Mouse (Mus musculus): ENCODE data around the gene Susd5. TPM values are rescaled to one million over a fixed set of nuclear protein-coding genes. Genes with fewer than 3 reads are reported as not detected.

The Susd5 gene
- total and polyA plus RNA-seq, 3 experiments, result 0.16 TPM; not detected in 2

DNA sequence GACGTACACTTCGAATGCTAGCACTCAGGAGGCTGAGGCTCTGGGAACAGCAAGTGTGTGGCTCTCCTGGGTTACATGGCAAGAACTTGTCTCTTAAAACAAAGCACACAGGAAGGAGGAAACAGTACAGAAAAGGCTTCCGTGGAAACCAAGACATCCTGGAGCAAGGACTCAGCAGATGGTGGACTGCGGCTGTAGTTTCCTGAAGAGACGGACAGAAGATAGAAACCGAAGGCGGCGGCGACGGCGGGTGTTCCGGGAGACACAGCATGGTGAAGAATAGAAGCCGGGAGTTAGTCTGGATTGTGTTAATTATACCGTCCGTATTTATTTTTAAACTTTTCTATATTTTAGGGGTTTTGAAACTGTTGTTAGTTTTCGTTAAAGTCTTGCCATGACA lies 6.2 kb upstream of the Susd5 start:
- Histone ChIP-seq H3K9me3 (replicated peaks) (0 out of 2 replicates have a peak, but pooled peaks cover 2% of the 10 kb centered on the region), H3K36me3 (replicated peaks) (no peaks in the 10 kb centered on the region), H3K4me1 (ENCODE audit: insufficient read depth, low read depth, low read length) (no peaks in the 10 kb centered on the region), H3K4me3 (ENCODE audit: low read depth, low read length) (no peak overlapping the region), H3K27me3 (ENCODE audit: insufficient read depth, low read length) (no peaks in the 10 kb centered on the region)
- TF ChIP-seq CTCF (IDR thresholded peaks at IDR 0.05; ENCODE audit: low read depth, low read length), result no peak
- TF ChIP-seq GATA1 (IDR thresholded peaks at IDR 0.05; ENCODE audit: borderline replicate concordance, low read length), result no peak
- no peak for TF ChIP-seq TAL1 (conservative IDR thresholded peaks at IDR 0.05; ENCODE audit: low read depth, low read length)
- TF ChIP-seq POLR2AphosphoS5 (IDR thresholded peaks at IDR 0.05; ENCODE audit: insufficient replicate concordance, low read depth, low read length), result no peak
- TF ChIP-seq GATA2 (IDR thresholded peaks at IDR 0.05; ENCODE audit: borderline replicate concordance, low read depth, low read length), result no peak
- DNase-seq (ENCODE audit: low spot score) (no peak), ATAC-seq (ENCODE audit: extremely low read depth, insufficient number of reproducible peaks, low FRiP score, poor library complexity, severe bottlenecking) (no peak)

DNA sequence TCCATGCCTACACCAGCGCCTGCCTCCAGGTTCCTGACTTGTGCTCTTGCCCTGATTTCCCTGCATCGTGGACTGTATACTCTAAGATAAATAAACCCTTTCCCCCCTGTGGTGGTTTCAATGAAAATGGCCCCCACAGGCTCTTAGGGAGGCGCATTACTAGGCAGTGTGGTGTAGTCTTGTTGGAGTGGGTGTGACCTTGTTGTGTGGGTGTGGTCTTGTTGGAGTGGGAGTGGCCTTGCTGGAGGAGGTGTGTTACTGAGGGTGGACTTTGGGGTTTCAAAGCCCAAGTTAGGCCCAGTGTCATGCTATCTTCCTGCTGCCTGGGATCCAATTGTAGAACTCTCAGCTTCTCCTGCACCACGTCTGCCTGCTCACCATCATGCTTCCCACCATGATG lies 4.9 kb upstream of the Susd5 start:
- Histone ChIP-seq H3K9me3 (replicated peaks) (0 out of 2 replicates have a peak, but pooled peaks cover 2% of the 10 kb centered on the region), H3K36me3 (replicated peaks) (no peaks in the 10 kb centered on the region), H3K27me3 (ENCODE audit: insufficient read depth, low read length) (no peaks in the 10 kb centered on the region), H3K4me3 (ENCODE audit: low read depth, low read length) (no peak overlapping the region), H3K4me1 (ENCODE audit: insufficient read depth, low read depth, low read length) (no peaks in the 10 kb centered on the region)
- ATAC-seq (ENCODE audit: extremely low read depth, insufficient number of reproducible peaks, low FRiP score, poor library complexity, severe bottlenecking) (no peak), DNase-seq (ENCODE audit: low spot score) (no peak)
- TF ChIP-seq CTCF (IDR thresholded peaks at IDR 0.05; ENCODE audit: low read depth, low read length) (no peak), GATA2 (IDR thresholded peaks at IDR 0.05; ENCODE audit: borderline replicate concordance, low read depth, low read length) (no peak), POLR2AphosphoS5 (IDR thresholded peaks at IDR 0.05; ENCODE audit: insufficient replicate concordance, low read depth, low read length) (no peak), TAL1 (conservative IDR thresholded peaks at IDR 0.05; ENCODE audit: low read depth, low read length) (no peak), GATA1 (IDR thresholded peaks at IDR 0.05; ENCODE audit: borderline replicate concordance, low read length) (no peak)

DNA sequence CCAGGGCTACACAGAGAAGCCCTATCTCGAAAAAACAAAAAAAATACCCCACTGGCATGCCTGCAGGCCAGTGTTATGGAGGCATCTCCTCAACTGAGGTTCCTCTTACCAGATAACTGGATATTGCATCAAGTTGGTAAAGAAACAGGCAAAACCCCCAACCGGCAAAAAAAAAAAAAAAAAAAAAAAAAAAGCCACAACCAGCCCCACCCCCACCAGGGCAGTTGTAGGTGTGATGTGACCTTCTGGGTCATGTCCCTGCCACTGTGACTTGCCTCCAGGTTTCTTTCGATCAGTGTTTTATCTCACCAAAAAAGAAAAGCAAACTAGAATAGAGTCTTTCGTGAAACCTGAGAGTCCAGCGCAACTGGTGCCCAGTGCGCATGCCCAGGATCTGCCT lies 4.1 kb upstream of the Susd5 start:
- Histone ChIP-seq H3K9me3 (replicated peaks) (0 out of 2 replicates have a peak, but pooled peaks cover 2% of the 10 kb centered on the region), H3K27me3 (ENCODE audit: insufficient read depth, low read length) (no peaks in the 10 kb centered on the region), H3K36me3 (replicated peaks) (no peaks in the 10 kb centered on the region), H3K4me3 (ENCODE audit: low read depth, low read length) (no peak overlapping the region), H3K4me1 (ENCODE audit: insufficient read depth, low read depth, low read length) (no peaks in the 10 kb centered on the region)
- DNase-seq (ENCODE audit: low spot score) (no peak), ATAC-seq (ENCODE audit: extremely low read depth, insufficient number of reproducible peaks, low FRiP score, poor library complexity, severe bottlenecking) (no peak)
- TF ChIP-seq CTCF (IDR thresholded peaks at IDR 0.05; ENCODE audit: low read depth, low read length) (no peak), GATA2 (IDR thresholded peaks at IDR 0.05; ENCODE audit: borderline replicate concordance, low read depth, low read length) (no peak), POLR2AphosphoS5 (IDR thresholded peaks at IDR 0.05; ENCODE audit: insufficient replicate concordance, low read depth, low read length) (no peak), TAL1 (conservative IDR thresholded peaks at IDR 0.05; ENCODE audit: low read depth, low read length) (no peak), GATA1 (IDR thresholded peaks at IDR 0.05; ENCODE audit: borderline replicate concordance, low read length) (no peak)

DNA sequence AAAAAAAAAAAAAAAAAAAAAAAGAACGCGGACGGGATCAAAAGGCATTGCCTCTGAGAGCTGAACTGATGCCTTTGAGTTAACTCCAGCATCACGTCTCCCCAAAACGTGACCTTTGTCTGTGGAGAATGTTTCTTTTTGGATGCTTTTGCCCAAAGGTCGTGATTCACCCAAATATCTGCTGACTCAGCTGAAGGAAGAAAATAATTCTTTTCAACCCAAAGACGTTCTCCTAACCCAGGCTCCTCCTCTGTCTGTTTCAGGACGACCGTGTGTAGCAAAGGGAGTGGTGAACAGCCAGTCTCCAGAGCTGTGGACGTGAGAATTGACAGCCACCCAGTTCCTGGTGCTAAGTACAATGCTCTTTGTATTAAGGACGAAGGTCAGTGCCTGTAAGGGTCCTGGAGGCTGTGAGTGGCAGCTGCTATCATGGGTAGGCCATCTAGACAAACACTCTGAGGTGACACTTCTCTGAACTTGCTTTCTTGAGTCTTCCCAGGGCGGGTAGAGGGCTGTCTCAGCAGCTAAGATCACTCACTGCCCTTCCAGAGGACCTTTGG lies 11.6 kb downstream of the Susd5 start:
- H3K9me3 ChIP-seq (replicated peaks), result no peaks in the 10 kb centered on the region
- peaks cover 7% of the 10 kb centered on the region; the same call in 1 of the 2 replicates for H3K27me3 ChIP-seq (ENCODE audit: insufficient read depth, low read length)
- no peaks in the 10 kb centered on the region for H3K36me3 ChIP-seq (replicated peaks)
- ATAC-seq (ENCODE audit: extremely low read depth, insufficient number of reproducible peaks, low FRiP score, poor library complexity, severe bottlenecking) (no peak), DNase-seq (ENCODE audit: low spot score) (no peak)
- H3K4me1 ChIP-seq (ENCODE audit: insufficient read depth, low read depth, low read length), result no peaks in the 10 kb centered on the region
- no peak overlapping the region for H3K4me3 ChIP-seq (ENCODE audit: low read depth, low read length)
- no peak for TF ChIP-seq CTCF (IDR thresholded peaks at IDR 0.05; ENCODE audit: low read depth, low read length)
- no peak for TF ChIP-seq POLR2AphosphoS5 (IDR thresholded peaks at IDR 0.05; ENCODE audit: insufficient replicate concordance, low read depth, low read length)
- no peak for TF ChIP-seq GATA2 (IDR thresholded peaks at IDR 0.05; ENCODE audit: borderline replicate concordance, low read depth, low read length)
- no peak for TF ChIP-seq GATA1 (IDR thresholded peaks at IDR 0.05; ENCODE audit: borderline replicate concordance, low read length)
- TF ChIP-seq TAL1 (conservative IDR thresholded peaks at IDR 0.05; ENCODE audit: low read depth, low read length), result no peak

DNA sequence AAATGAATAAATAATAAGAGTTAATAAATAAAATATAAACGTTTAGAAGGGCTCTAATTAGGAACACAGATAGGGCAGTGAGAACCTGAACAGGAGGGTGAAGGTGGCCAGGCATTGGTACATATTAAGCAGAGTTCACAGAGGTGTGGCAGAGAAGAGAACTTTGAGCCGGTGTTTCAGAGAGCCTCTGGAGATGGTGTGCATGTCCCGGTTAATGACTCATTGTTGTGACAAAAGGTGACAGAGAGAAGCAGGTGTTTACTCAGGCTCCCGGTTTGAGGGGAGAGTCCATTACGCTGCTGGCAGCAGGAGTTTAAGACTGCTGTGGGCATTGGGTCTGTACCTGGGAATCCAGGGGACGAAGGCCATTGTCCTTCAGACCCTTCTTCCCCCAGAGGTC lies 12.4 kb downstream of the Susd5 start:
- no peaks in the 10 kb centered on the region for H3K4me1 ChIP-seq (ENCODE audit: insufficient read depth, low read depth, low read length)
- no peak for ATAC-seq (ENCODE audit: extremely low read depth, insufficient number of reproducible peaks, low FRiP score, poor library complexity, severe bottlenecking)
- H3K9me3 ChIP-seq (replicated peaks), result no peaks in the 10 kb centered on the region

DNA sequence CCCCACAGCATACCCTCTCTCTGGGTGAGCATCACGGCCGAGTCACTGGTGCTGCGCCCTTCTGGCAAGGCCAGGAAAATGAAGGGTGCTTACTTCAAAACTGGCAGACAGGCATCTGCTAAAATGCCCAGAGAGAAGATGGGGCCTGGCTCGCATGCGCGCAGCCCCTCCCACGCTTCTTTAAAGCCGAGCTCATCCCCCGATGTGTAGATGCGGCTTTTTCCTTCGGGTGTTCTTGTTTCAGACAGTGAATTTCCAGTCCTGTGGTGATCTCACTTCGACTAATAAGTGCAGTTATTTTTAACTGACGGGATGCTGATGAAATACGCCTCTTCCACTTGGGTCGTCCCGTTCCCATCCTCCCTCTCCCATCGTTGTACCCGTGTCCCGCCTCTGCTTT lies 16.7 kb downstream of the Susd5 start:
- TF ChIP-seq GATA2 (IDR thresholded peaks at IDR 0.05; ENCODE audit: borderline replicate concordance, low read depth, low read length), result no peak
- no peak for ATAC-seq (ENCODE audit: extremely low read depth, insufficient number of reproducible peaks, low FRiP score, poor library complexity, severe bottlenecking)
- H3K4me3 ChIP-seq (ENCODE audit: low read depth, low read length), result no peak overlapping the region
- no peaks in the 10 kb centered on the region for H3K36me3 ChIP-seq (replicated peaks)
- no peaks in the 10 kb centered on the region for H3K4me1 ChIP-seq (ENCODE audit: insufficient read depth, low read depth, low read length)
- no peak for DNase-seq (ENCODE audit: low spot score)
- no peaks in the 10 kb centered on the region for H3K9me3 ChIP-seq (replicated peaks)
- no peaks in the 10 kb centered on the region for H3K27me3 ChIP-seq (ENCODE audit: insufficient read depth, low read length)

More for the DNA sequence above, 12.4 kb downstream of the Susd5 start:
- no peaks in the 10 kb centered on the region for H3K36me3 ChIP-seq (replicated peaks)
- no peak overlapping the region for H3K4me3 ChIP-seq (ENCODE audit: low read depth, low read length)
- DNase-seq (ENCODE audit: low spot score), result no peak
- TF ChIP-seq POLR2AphosphoS5 (IDR thresholded peaks at IDR 0.05; ENCODE audit: insufficient replicate concordance, low read depth, low read length) (no peak), CTCF (IDR thresholded peaks at IDR 0.05; ENCODE audit: low read depth, low read length) (no peak), GATA2 (IDR thresholded peaks at IDR 0.05; ENCODE audit: borderline replicate concordance, low read depth, low read length) (no peak), GATA1 (IDR thresholded peaks at IDR 0.05; ENCODE audit: borderline replicate concordance, low read length) (no peak), TAL1 (conservative IDR thresholded peaks at IDR 0.05; ENCODE audit: low read depth, low read length) (no peak)
- H3K27me3 ChIP-seq (ENCODE audit: insufficient read depth, low read length), result 0 out of 2 replicates have a peak, but pooled peaks cover 3% of the 10 kb centered on the region

Measured in G1E (cell line).